Mouse (Mus musculus) adipocyte (in vitro differentiated cells): ENCODE data around the gene Ccdc33.

ENCODE experiments used
- DNase-seq: peaks from one replicate; pipeline ENCODE4 v3.0.0-alpha.2; 2016; ENCODE audit warnings: low spot score

Ccdc33 gene

GRCm38 (mm10) chr9:58048621-58049020, 70.0 kb downstream of the Ccdc33 start:
- DNase-seq, result no peak

- no peak for DNase-seq
Observed at GRCm38 (mm10) chr9:58047061-58047460, 71.6 kb downstream of the Ccdc33 start.

DNA sequence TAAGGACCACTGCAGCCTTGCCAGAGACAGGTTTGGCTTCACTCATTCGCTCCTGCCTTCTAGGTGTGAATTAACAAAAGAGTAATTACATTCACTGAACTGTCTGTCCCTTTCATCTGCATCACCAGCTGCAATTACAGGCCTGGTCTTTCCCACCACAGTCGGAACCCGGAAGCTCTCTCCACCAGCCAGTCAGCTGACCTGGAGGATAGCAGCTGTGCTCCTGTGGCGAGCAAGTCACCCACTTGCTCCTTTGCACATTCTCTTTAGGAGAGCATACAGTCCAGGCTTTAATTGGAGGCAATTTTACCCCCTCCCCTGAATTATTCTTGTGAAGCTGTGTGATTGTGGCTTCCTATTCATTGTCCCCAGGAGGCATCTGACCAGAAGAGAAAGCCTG, 73.0 kb downstream of the Ccdc33 start:
- DNase-seq, result no peak

- no peak for DNase-seq
Observed at GRCm38 (mm10) chr9:58044828-58045227, 73.8 kb downstream of the Ccdc33 start.

DNA sequence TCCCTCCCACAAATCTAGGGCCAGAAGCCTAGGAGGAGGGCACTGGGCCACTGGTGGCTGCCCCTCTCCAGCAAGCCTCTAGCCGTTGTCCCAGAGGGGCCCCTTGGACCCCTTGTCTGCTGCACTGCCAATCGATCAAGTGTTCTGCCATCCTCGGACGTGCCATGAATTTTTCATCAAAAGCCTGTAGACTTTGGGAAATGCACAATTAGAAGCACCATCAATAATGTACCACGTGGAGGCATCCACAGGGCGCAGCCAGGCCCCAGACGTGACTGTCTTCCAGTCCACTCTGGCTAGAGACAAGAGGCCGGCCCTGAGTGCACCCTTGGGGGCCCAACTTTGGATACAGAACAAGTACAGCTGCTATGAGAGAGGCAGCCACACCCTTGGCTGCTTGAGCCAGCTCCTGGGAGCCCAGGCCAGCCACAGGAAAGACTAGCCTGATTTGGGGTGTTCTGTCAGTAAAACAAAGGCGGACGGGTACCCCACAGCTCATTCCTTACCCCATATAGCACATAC, 75.1 kb downstream of the Ccdc33 start:
- no peak for DNase-seq

GRCm38 (mm10) chr9:58042391-58042790, 76.2 kb downstream of the Ccdc33 start:
- no peak for DNase-seq

DNA sequence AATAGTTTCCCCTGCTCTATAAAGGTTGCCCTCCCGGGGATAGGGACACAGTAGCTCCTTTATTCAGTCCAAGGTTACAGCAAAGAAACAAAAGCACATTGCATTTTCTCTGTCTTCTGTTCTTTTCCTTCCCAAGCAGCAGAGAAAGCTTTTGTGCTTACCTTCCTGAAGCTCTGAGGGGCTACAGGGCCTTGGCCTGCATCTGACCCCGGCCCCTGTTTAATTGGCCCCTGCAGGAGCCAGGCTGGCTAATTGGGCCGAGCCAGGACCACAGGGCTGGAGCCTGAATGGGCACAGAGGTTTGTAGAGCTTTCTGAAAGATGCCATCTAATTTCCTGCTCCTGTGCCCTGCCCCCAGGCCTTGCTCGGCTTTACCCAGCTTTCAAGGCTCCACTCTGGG, 77.6 kb downstream of the Ccdc33 start:
- no peak for DNase-seq

GRCm38 (mm10) chr9:58038500-58039168, 80.0 kb downstream of the Ccdc33 start:
- peak; percentile 81 for DNase-seq

DNA sequence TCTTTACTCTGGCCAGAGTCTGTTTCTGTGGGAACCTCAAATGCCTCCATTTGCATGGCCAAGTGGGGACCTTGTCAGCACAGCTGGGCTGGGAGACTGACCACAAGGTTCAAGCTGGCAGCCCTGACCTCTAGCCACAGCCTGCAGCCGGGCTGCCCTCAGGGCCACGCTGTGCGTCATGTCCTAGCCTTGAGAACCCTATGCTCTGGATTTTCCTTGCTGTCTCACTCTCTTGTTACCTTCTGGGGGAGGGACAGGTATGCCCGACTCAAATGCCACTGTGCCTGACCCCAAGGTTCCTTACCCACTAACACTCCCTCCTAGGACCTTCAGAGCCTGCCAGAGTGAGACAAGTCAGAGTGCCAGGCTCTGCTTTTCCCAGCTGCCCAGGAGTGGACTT, 81.7 kb downstream of the Ccdc33 start:
- DNase-seq, result no peak

GRCm38 (mm10) chr9:58035951-58036698, 82.5 kb downstream of the Ccdc33 start:
- peak; percentile 14 for DNase-seq

DNA sequence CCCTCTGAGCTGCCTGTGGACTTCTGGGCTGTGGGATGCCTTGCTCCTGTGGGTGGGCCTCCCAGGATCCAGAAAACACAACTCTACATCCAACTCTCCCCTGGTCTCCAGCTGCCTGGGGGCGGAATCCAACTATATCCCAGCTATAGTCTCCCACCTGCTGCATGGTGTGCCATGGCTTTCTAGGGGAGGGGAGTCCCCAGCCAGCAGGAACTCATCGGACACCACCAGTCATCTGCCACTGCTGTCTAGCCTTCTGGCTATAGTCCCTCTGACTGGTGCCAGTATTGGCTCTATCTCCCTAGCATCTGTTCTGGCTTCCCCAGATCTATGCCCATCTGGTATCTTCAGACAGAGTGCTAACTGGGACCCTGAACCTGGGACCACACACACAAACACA, 83.1 kb downstream of the Ccdc33 start:
- no peak for DNase-seq

GRCm38 (mm10) chr9:58031895-58032294, 86.7 kb downstream of the Ccdc33 start:
- no peak for DNase-seq

GRCm38 (mm10) chr9:58029635-58030034, 89.0 kb downstream of the Ccdc33 start:
- no peak for DNase-seq

GRCm38 (mm10) chr9:58028841-58029240, 89.8 kb downstream of the Ccdc33 start:
- DNase-seq, result no peak

GRCm38 (mm10) chr9:58027426-58028180, 91.0 kb downstream of the Ccdc33 start:
- DNase-seq, result no peak

DNA sequence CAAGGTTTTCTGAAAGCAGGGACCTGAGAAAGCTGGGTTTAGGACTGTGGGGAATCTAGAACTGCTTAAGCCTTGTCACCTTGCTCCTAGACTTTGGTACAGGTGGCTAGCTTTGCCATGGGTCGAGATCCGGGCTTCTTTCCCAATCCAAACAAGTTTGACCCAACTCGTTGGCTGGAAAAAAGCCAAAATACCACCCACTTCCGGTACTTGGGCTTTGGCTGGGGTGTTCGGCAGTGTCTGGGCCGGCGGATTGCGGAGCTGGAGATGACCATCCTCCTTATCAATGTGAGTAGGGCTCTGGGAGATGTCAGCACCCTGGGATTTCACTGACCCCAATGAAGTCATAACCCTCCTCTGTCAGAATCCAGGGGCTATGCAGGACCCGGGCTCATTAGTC, 92.6 kb downstream of the Ccdc33 start:
- no peak for DNase-seq

DNA sequence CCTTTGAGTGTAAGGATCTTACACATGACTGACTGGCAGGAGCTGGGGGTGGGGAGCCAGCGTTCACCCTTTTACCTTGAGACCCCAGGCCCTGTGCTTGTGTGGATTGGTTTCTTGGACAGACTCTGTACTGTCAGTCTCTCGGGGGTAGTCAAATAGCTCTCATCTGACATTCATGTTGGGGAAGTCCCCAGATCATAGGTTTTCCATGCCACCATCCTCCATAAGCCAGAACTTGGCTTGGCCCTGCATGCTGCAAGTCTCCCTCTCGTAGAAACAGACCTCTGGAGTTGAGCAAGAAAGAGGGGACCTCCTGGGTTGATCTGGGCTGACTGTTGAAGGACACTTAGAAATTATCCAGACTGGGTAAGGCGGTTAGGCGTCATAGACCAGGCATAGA, 100.2 kb downstream of the Ccdc33 start:
- DNase-seq, result no peak

- DNase-seq, result peak; percentile 15
Observed at GRCm38 (mm10) chr9:58016962-58017361, 101.7 kb downstream of the Ccdc33 start.

DNA sequence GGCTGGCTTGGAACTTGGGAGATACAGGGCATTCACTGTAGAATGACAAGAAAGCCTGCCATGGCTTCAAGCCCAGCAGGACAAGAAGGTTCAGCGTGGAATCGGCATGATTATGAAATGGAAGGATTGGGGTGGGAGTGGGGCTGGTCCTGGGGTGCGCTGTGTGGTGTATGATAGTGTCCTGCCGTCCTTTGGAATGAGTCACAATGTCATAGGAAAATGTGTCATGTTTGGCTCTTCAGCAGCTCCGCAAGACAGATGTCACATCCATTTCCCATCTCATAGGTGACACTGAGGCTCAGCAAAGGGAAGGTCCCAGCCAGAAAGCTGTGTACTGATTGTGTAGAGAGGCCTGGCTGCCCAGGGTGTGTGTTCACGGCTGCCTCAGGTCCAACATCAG, 102.8 kb downstream of the Ccdc33 start:
- DNase-seq, result no peak

DNA sequence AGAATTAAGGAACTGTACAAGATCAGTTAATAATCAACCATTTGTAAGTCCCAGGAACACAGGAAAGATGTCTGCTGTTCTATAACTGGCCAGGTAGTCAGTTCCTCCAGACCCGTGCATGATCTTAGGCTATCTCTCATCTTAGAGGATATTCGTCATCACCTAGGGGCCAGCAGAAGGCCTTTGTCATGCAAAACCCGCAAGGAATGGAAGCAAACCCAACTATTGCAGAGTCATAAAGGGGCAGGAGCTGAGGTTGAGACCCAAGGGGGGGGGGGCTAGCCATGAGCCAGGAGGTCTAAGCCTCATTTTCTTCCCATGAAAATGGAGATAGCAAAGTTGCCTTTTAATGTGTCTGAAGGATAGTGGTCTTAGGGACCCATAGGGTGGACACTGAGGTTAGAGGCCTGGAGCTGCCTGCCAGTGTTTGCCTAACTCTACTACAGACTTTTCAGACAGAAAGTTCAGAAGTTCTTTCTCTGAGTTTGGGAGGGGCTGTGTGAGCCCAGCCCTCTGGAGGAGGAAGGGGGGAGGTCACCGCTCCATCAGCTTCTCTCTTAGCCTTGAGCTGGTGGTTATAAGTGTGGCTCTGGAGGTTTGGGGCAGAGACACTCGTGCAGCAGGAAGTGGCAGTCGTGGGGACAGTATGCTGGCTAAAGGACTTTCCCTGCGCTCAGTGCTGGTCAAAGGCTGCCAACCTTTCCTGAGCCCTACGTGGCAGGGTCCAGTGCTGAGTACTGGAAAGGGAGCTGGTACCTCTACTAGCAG, 104.0 kb downstream of the Ccdc33 start:
- DNase-seq, result no peak

GRCm38 (mm10) chr9:58012935-58013334, 105.7 kb downstream of the Ccdc33 start:
- no peak for DNase-seq

DNA sequence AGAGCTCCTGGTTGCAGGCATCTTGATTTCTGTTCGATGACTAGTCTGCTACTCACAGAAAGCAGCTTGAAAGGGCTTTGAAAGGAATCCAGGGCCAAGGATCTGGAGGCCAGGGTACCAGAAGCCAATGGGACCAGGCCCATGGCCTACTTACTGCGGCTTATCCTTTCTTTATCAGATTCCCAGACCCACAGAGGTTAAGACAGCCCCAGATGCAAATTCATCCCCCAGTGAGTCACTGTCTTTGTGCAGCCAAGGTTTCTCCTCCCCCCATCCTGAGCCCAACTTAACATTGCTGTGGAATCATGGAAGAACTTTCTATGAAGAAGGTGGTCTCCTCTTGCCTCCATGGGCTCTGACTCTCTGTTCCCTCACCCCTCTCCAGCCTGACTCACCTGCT, 106.1 kb downstream of the Ccdc33 start:
- DNase-seq, result no peak
